Mouse (Mus musculus) frontal cortex, adult 2 months (tissue): Measurements from ENCODE around the gene Mapk6. TPM values are rescaled to one million over a fixed set of nuclear protein-coding genes. Genes with fewer than 3 reads are reported as not detected.

Source experiments
- DNase-seq, 2 experiments: peaks; one replicate each; pipeline ENCODE4 v3.0.0; 2022; ENCODE audit warnings: low spot score in 1 of 2; ENCODE audit errors: extremely low spot score in 1 of 2
- polyA plus RNA-seq: library from polyadenylated mRNA; depleted of rRNA; stranded (reverse); fragments of >200 nt; gene quantifications from 2 replicates; pipeline ENCODE4 v1.2.3, GENCODE M21; 2012; rRNA removed

Gene Mapk6
- polyA plus RNA-seq, 1 experiment = 32.2 TPM

DNA sequence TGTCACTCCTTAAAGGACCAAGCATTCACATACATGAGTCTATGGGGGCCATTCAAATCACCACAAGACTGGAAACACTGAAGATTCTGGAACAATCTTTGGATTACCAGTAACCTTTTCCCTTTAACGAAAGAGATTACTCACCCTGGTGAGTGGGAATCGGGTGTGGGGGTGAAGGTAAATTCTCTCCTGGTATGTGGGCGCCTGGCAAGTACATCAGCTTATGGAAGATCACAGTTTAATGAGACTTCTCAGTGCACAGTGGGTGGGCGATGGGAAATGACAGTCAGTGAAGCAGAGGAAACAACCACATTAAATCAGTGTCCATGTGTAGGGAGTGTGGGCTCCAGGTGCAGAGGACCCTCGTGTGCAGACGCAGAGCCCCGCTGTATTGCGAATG is 79.0 kb downstream of the Mapk6 start:
- DNase-seq = peak; percentile 69 to 82

- DNase-seq = no peak
Observed at GRCm38 (mm10) chr9:75328047-75328446, 81.8 kb downstream of the Mapk6 start.

DNA sequence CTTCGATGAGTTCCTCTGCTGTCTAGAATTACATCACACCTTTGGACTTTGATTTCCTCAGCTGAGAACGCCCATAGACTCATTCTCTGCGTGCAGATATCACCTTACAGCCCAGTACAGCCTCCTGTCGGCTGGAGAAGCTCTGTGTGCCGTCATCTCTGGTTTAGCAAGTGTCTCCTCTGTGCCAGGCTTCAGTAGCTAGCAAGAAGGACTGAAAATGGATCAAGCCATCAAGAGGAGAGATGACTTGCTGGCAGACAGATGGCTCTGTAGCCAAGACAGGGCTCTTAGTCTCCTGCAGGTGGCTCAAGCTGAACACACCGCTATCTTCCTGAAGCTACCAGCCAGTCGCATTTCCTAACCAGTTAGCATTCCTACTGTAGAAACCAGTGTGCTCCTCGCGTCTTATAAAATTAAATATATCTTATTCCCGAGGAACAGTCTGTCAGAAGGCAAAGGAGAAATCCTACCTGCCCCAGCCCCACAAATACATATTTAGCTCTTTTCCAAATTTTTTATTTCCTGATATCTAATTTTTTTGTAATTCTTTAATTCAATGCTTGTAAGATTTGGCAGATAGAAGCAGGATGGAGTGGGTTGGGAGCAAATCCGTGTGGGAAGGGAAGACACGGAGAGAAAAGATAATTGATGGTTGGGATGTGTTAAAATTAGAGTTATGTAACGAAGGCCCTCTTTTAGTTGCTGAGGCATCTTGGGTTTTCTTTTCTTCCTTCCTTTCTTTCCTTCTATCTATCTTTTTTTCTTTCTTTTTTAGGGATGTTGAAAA is 87.5 kb downstream of the Mapk6 start:
- DNase-seq = peak in 1 of 2 experiments; percentile 61

DNA sequence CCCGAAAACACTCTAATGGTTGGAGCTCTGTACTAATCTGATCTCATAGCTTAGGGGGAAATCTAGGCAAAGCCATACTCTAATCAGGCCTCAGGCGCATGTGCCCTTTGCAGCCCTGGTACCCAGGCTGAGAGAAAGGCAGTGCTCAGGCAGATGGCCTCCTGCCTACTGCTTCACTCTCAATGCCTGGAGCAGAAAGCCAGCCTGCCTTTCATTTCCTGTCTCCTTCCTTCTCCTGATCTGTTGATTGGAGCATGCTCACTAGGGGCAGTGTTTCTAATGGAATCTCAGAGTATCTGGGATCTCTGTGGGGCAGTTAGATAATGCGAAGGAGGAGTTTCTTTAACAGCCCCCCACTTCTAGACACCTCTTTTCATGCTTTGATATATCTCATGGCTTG is 90.4 kb downstream of the Mapk6 start:
- no peak for DNase-seq

Other genes starting within 250 kb of the Mapk6 start
- 1.6 and 2.0 TPM in 2 replicates for gene Myo5c, start 178.0 kb downstream of the Mapk6 start, polyA plus RNA-seq
- 170 and 173 TPM in 2 replicates for gene Gnb5, start 103.7 kb downstream of the Mapk6 start, polyA plus RNA-seq
- gene Bcl2l10, start 62.2 kb downstream of the Mapk6 start, polyA plus RNA-seq = 0.06 TPM in 1 of 2 replicates, not detected in the other
- gene Leo1, start 31.5 kb upstream of the Mapk6 start, polyA plus RNA-seq = 16.5 and 17.3 TPM in 2 replicates
- 53.7 and 62.4 TPM in 2 replicates for gene Tmod3, start 149.7 kb upstream of the Mapk6 start, polyA plus RNA-seq
- 94.4 and 99.2 TPM in 2 replicates for gene Tmod2, start 201.3 kb upstream of the Mapk6 start, polyA plus RNA-seq
- gene Lysmd2, start 215.7 kb upstream of the Mapk6 start, polyA plus RNA-seq = 76.7 and 91.0 TPM in 2 replicates